Mouse (Mus musculus): ENCODE data around the gene Ugt1a1.

GRCm38 (mm10) chr1:88247660-88248059 lies 35.9 kb downstream of the Ugt1a1 start:
- TF ChIP-seq CTCF (IDR thresholded peaks at IDR 0.05) (no peak), EP300 (IDR thresholded peaks at IDR 0.05) (no peak)

All from lung, postnatal 0 days (tissue).